Mouse (Mus musculus): ENCODE measurements around the gene Cd248. TPM values are rescaled to one million over a fixed set of nuclear protein-coding genes. Genes with fewer than 3 reads are reported as not detected.
A peak's percentile ranks its signal among the peaks of the same experiment; 100 is the strongest.

Cd248 gene
- polyA plus RNA-seq, 1 experiment from 2014 or later: 42.5 TPM

- H3K27me3 ChIP-seq (ENCODE audit: low read depth, poor library complexity, severe bottlenecking): peaks cover 39% of the 10 kb centered on the region
- peaks cover 27% of the 10 kb centered on the region for H3K4me1 ChIP-seq
- peak; percentile 98 for DNase-seq (ENCODE audit: low spot score)
- H3K27ac ChIP-seq: peak within 1 kb of the TSS; percentile 83
- under 1% methylated on average over 58 of the region's 58 CpGs for WGBS
- H3K4me3 ChIP-seq: peak within 1 kb of the TSS; percentile 85
- H3K9me3 ChIP-seq (replicated peaks): no peaks in the 10 kb centered on the region
- H3K36me3 ChIP-seq: peaks cover 31% of the 10 kb centered on the region
Measured at GRCm38 (mm10) chr19:5087884-5088728, 20.2 kb downstream of the Cd248 start, which contains the start of gene Yif1a. TSS of gene Yif1a (plus strand) at chr19:5088538.

- 90% methylated on average over 4 of the region's 4 CpGs for WGBS
- DNase-seq (ENCODE audit: low spot score): no peak
- peak overlapping the region; percentile 85 for H3K4me3 ChIP-seq
- H3K27me3 ChIP-seq (ENCODE audit: low read depth, poor library complexity, severe bottlenecking): peaks cover 26% of the 10 kb centered on the region
- H3K4me1 ChIP-seq: peaks cover 36% of the 10 kb centered on the region
- no peaks in the 10 kb centered on the region for H3K9me3 ChIP-seq (replicated peaks)
- peaks cover 40% of the 10 kb centered on the region for H3K36me3 ChIP-seq
- H3K27ac ChIP-seq: no peak overlapping the region
Measured at GRCm38 (mm10) chr19:5089324-5089723, 21.4 kb downstream of the Cd248 start.

GRCm38 (mm10) chr19:5092083-5092482 lies 24.2 kb downstream of the Cd248 start:
- no peak overlapping the region for H3K4me3 ChIP-seq
- peaks cover 8% of the 10 kb centered on the region; the same call in 1 of the 2 replicates for H3K27me3 ChIP-seq (ENCODE audit: low read depth, poor library complexity, severe bottlenecking)
- peaks cover 51% of the 10 kb centered on the region for H3K4me1 ChIP-seq
- H3K36me3 ChIP-seq: peaks cover 40% of the 10 kb centered on the region
- DNase-seq (ENCODE audit: low spot score): no peak
- no peak overlapping the region for H3K27ac ChIP-seq
- H3K9me3 ChIP-seq (replicated peaks): no peaks in the 10 kb centered on the region
- 93% methylated on average over 10 of the region's 10 CpGs for WGBS

GRCm38 (mm10) chr19:5093481-5094242 lies 25.8 kb downstream of the Cd248 start:
- H3K4me3 ChIP-seq: peak overlapping the region; percentile 26; the same call in 1 of the 2 replicates
- 77% methylated on average over 12 of the region's 12 CpGs for WGBS
- H3K27ac ChIP-seq: 0 out of 2 replicates have a peak overlapping the region, but pooled peaks have one; percentile 15
- H3K36me3 ChIP-seq: peaks cover 40% of the 10 kb centered on the region
- peaks cover 60% of the 10 kb centered on the region for H3K4me1 ChIP-seq
- H3K9me3 ChIP-seq (replicated peaks): no peaks in the 10 kb centered on the region
- H3K27me3 ChIP-seq (ENCODE audit: low read depth, poor library complexity, severe bottlenecking): peaks cover 8% of the 10 kb centered on the region; the same call in 1 of the 2 replicates
- DNase-seq (ENCODE audit: low spot score): no peak

- H3K27ac ChIP-seq: 0 out of 2 replicates have a peak overlapping the region, but pooled peaks have one; percentile 15
- peak; percentile 100 for DNase-seq (ENCODE audit: low spot score)
- peaks cover 43% of the 10 kb centered on the region for H3K36me3 ChIP-seq
- peaks cover 60% of the 10 kb centered on the region for H3K4me1 ChIP-seq
- H3K4me3 ChIP-seq: peak overlapping the region; percentile 26
- H3K9me3 ChIP-seq (replicated peaks): no peaks in the 10 kb centered on the region
- H3K27me3 ChIP-seq (ENCODE audit: low read depth, poor library complexity, severe bottlenecking): peaks cover 8% of the 10 kb centered on the region; the same call in 1 of the 2 replicates
- 0% methylated on average over 21 of the region's 21 CpGs for WGBS
Measured at GRCm38 (mm10) chr19:5094243-5094632, 26.4 kb downstream of the Cd248 start.

- no peak for DNase-seq (ENCODE audit: low spot score)
- peak overlapping the region; percentile 26 for H3K4me3 ChIP-seq
- WGBS: 48% methylated on average over 11 of the region's 11 CpGs
- H3K4me1 ChIP-seq: peaks cover 64% of the 10 kb centered on the region
- 0 out of 2 replicates have a peak overlapping the region, but pooled peaks have one; percentile 15 for H3K27ac ChIP-seq
- H3K27me3 ChIP-seq (ENCODE audit: low read depth, poor library complexity, severe bottlenecking): peaks cover 8% of the 10 kb centered on the region; the same call in 1 of the 2 replicates
- H3K36me3 ChIP-seq: peaks cover 48% of the 10 kb centered on the region
- no peaks in the 10 kb centered on the region for H3K9me3 ChIP-seq (replicated peaks)
Measured at GRCm38 (mm10) chr19:5094746-5095417, 27.0 kb downstream of the Cd248 start.

- H3K27ac ChIP-seq: peak overlapping the region; percentile 50; the same call in 1 of the 2 replicates
- no peaks in the 10 kb centered on the region for H3K9me3 ChIP-seq (replicated peaks)
- peaks cover 50% of the 10 kb centered on the region for H3K36me3 ChIP-seq
- WGBS: 13% methylated on average over 9 of the region's 9 CpGs
- peaks cover 8% of the 10 kb centered on the region; the same call in 1 of the 2 replicates for H3K27me3 ChIP-seq (ENCODE audit: low read depth, poor library complexity, severe bottlenecking)
- DNase-seq (ENCODE audit: low spot score): no peak
- H3K4me3 ChIP-seq: peak overlapping the region; percentile 76
- H3K4me1 ChIP-seq: peaks cover 68% of the 10 kb centered on the region
Measured at GRCm38 (mm10) chr19:5095887-5096474, 28.1 kb downstream of the Cd248 start.

- 4% methylated on average over 31 of the region's 31 CpGs for WGBS
- no peaks in the 10 kb centered on the region for H3K9me3 ChIP-seq (replicated peaks)
Measured at GRCm38 (mm10) chr19:5097521-5098362, 29.9 kb downstream of the Cd248 start.

GRCm38 (mm10) chr19:5098363-5099143 lies 30.7 kb downstream of the Cd248 start, which contains the start of gene Cnih2:
TSS of gene Cnih2 (minus strand) at chr19:5098521.
- peaks cover 50% of the 10 kb centered on the region for H3K36me3 ChIP-seq
- peak within 1 kb of the TSS; percentile 76 for H3K4me3 ChIP-seq
- DNase-seq (ENCODE audit: low spot score): peak; percentile 82
- H3K27ac ChIP-seq: peak within 1 kb of the TSS; percentile 92
- no peaks in the 10 kb centered on the region for H3K9me3 ChIP-seq (replicated peaks)
- peaks cover 67% of the 10 kb centered on the region for H3K4me1 ChIP-seq
- peaks cover 8% of the 10 kb centered on the region; the same call in 1 of the 2 replicates for H3K27me3 ChIP-seq (ENCODE audit: low read depth, poor library complexity, severe bottlenecking)
- WGBS: 2% methylated on average over 48 of the region's 48 CpGs

More at GRCm38 (mm10) chr19:5097521-5098362, 29.9 kb downstream of the Cd248 start:
- H3K4me1 ChIP-seq: peaks cover 68% of the 10 kb centered on the region
- peaks cover 50% of the 10 kb centered on the region for H3K36me3 ChIP-seq
- DNase-seq (ENCODE audit: low spot score): peak; percentile 44
- H3K27ac ChIP-seq: peak overlapping the region; percentile 92
- H3K4me3 ChIP-seq: peak overlapping the region; percentile 76
- H3K27me3 ChIP-seq (ENCODE audit: low read depth, poor library complexity, severe bottlenecking): peaks cover 8% of the 10 kb centered on the region; the same call in 1 of the 2 replicates

- H3K9me3 ChIP-seq (replicated peaks): no peaks in the 10 kb centered on the region
- peak overlapping the region; percentile 88 for H3K4me3 ChIP-seq
- H3K36me3 ChIP-seq: peaks cover 79% of the 10 kb centered on the region
- WGBS: 18% methylated on average over 9 of the region's 9 CpGs
- H3K27ac ChIP-seq: peak overlapping the region; percentile 97
- peaks cover 31% of the 10 kb centered on the region for H3K4me1 ChIP-seq
- DNase-seq (ENCODE audit: low spot score): no peak
- no peaks in the 10 kb centered on the region for H3K27me3 ChIP-seq (ENCODE audit: low read depth, poor library complexity, severe bottlenecking)
Measured at GRCm38 (mm10) chr19:5106074-5106473, 38.2 kb downstream of the Cd248 start.
